Mouse (Mus musculus) mammary gland, adult 2 months (tissue): ENCODE data around the gene Samt1. TPM values are rescaled to one million over a fixed set of nuclear protein-coding genes. Genes with fewer than 3 reads are reported as not detected.

Source experiments
- polyA plus RNA-seq: library from polyadenylated mRNA; depleted of rRNA; stranded (reverse); fragments of >200 nt; gene quantifications from 2 replicates; pipeline ENCODE4 v1.2.3, GENCODE M21; 2012; ENCODE audit warnings: low replicate concordance; rRNA removed

Samt1 gene
- not detected in 2 replicates for polyA plus RNA-seq

DNA sequence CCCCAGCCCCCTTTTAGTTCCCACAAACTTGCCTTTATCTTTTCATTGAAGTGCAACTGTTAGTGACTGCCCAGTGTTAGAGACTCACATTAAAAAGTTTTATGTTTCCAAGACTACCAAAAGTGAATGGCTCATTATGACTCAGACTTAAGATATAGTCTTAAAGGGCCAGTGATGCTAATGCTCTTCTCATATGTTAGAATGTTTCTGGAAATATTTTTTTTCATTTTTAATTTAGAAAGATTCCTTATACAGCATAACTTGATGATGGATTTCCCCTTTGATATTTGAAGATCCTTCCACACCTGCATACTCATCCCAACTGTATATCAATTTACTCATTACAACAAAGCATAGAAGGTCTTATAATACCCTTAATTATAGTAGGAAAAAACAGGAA, at the start of gene Samt1:
Samt1 (minus strand) TSS at position 101 of the 400 bp plus-strand sequence.

DNA sequence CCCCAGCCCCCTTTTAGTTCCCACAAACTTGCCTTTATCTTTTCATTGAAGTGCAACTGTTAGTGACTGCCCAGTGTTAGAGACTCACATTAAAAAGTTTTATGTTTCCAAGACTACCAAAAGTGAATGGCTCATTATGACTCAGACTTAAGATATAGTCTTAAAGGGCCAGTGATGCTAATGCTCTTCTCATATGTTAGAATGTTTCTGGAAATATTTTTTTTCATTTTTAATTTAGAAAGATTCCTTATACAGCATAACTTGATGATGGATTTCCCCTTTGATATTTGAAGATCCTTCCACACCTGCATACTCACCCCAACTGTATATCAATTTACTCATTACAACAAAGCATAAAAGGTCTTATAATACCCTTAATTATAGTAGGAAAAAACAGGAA, 42.5 kb upstream of the Samt1 start, which contains the start of gene Gm10057:
Gm10057 (minus strand) TSS at position 101 of the 400 bp plus-strand sequence.

DNA sequence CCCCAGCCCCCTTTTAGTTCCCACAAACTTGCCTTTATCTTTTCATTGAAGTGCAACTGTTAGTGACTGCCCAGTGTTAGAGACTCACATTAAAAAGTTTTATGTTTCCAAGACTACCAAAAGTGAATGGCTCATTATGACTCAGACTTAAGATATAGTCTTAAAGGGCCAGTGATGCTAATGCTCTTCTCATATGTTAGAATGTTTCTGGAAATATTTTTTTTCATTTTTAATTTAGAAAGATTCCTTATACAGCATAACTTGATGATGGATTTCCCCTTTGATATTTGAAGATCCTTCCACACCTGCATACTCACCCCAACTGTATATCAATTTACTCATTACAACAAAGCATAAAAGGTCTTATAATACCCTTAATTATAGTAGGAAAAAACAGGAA, 21.3 kb upstream of the Samt1 start, which contains the start of gene 4921511M17Rik:
4921511M17Rik (minus strand) TSS at position 101 of the 400 bp plus-strand sequence.

Other genes starting within 250 kb of the Samt1 start
- 0.69 and 1.1 TPM in 2 replicates for gene Spin2c, start 180.4 kb downstream of the Samt1 start, polyA plus RNA-seq
- not detected in 2 replicates for gene 4921511M17Rik, start 21.2 kb upstream of the Samt1 start, polyA plus RNA-seq
- gene Gm10057, start 42.4 kb upstream of the Samt1 start, polyA plus RNA-seq: not detected in 2 replicates
- gene Gm15140, start 108.0 kb upstream of the Samt1 start, polyA plus RNA-seq: not detected in 2 replicates